Mouse (Mus musculus) ovary, postnatal 10 days (tissue): Measurements from ENCODE around the gene Slc22a19.
"Not testable (repeated sequence)": the region's sequence is repeated elsewhere in the genome, so short reads cannot be mapped to it uniquely, and the experiment has no call there.

Experiments used
- DNase-seq: peaks from one replicate; pipeline ENCODE4 v3.0.0; 2022; ENCODE audit warnings: low spot score

Slc22a19 gene

DNA sequence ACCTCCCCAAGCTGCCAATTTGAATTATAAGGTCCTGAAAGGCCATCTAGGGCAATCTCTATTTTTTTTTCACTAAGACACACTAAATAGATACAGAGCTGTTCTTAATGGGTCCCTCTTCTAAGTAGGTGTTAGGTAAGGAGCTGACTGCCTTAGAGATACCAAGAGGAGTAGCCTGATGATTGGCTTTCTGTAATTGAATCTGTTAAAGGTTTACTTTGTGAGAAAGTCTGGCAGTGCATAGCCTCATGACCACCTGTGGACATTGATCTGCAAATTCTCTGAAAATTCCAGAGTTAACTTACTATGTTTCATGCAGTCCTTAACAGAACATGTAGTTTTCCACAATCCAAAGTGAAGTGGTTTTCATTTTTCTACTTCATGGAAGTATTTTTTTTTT, at the start of gene Slc22a19:
Gene Slc22a19, minus strand, starts transcription at position 163 of the 400 bp plus-strand sequence.
- DNase-seq = no peak

- not testable (repeated sequence) for DNase-seq
Measured at GRCm38 (mm10) chr19:7753371-7753770, 42.3 kb upstream of the Slc22a19 start.

GRCm38 (mm10) chr19:7729543-7729942, 18.4 kb upstream of the Slc22a19 start:
- no peak for DNase-seq

- not testable (repeated sequence) for DNase-seq
Measured at GRCm38 (mm10) chr19:7693104-7693503, 18.0 kb downstream of the Slc22a19 start.

DNA sequence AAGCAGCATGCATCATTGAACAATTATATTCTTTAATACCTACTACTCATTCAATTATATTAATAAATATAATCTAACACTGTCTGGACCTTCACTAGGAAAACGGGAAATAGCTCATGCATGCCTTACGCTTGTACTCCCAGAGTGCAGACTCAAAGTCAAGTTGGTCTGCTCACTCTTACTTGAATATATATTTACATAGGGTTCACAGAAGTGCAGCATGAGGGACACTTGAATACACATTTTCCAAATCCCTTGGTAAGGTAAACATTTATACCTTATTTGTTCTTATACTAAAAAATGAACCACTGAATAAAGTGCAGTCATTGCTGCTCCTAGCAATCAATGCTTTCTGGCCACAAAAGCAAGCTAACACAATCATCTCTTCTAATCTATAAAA, 19.9 kb downstream of the Slc22a19 start:
- DNase-seq = no peak

- DNase-seq = no peak
Measured at GRCm38 (mm10) chr19:7687988-7688387, 23.1 kb downstream of the Slc22a19 start.

DNA sequence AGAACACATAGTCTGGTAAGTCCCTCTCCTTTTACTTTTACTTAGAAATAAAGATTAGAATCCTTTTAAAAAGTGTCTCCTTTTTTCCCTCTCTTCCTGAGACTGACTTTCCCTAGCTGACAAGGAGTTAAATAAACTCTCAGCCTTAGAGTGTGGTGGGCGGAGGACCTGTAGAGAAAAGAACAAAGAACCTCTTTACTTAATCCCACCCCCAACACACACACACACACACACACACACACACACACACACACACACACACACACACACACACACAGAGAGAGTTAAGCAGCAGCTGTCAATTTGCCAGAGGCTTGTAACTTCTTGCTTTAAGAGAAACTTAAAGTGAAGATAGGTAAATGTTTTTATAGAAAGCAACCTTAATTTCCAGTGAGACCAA, 39.1 kb downstream of the Slc22a19 start:
- DNase-seq = no peak

DNA sequence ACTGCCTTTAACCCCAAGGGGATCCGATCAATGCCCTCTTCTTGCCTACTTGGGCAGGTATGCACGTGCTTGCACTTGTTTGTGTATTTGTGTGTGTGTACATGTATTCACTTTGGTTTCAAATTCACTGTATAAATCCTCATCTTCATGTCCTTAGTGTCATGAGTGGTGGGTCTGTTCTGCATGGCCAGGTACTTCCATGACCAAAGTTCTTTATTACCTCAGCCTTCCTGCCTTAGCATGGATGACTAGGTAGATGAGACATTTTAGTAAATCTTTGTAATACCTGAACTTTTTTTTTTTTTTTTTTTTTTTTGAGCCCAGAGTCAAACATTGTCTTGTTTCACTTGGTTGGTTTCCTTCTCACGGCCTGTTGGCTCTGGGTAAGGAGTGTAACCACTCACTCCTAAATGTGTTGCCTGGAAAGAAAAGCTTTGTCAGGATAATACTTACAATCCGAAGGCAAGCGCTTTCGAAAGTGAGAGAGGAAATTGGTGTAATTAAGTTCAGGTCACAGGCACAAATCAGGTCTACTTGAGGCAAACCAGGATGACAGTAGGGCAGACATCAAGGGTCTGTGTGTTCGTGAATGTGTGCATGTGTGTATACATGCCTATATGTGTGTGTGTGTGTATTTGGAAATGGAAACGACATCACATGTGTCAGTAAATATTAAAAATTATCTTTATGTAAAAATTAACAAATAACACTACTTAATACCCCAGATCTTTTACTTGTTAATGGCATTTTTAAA, 62.0 kb downstream of the Slc22a19 start:
- DNase-seq = no peak

DNA sequence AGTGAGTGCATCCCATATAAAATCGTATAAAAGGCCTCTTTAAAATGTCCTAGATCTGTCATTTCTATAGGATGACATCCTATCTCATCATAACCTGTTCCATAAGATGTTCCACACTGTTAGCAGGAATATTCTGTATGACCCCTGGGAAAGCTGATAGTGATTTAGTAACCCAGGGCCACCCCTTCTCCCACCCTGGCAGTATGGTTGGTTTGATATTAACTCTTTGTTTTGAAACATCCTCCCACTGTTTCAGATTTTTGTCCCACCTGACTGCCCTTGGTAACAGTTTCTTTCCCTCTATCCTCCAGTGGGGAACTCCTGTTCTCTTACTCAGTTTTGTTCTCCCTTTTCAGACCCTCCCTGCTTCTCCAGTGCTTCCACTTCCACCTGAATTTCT, 77.3 kb downstream of the Slc22a19 start:
- DNase-seq = no peak

GRCm38 (mm10) chr19:7633021-7633420, 78.1 kb downstream of the Slc22a19 start:
- DNase-seq = no peak
